Mouse (Mus musculus): ENCODE data around the gene Fmo4. TPM values are rescaled to one million over a fixed set of nuclear protein-coding genes. Genes with fewer than 3 reads are reported as not detected.

The Fmo4 gene
- polyA plus RNA-seq (2012; rRNA removed), result 10.2 and 14.2 TPM in 2 replicates

GRCm38 (mm10) chr1:162813836-162814156, at the start of gene Fmo4:
Fmo4 (minus strand) TSS chr1:162813972.

Other genes starting within 250 kb of the Fmo4 start
- gene Vamp4, start 243.5 kb downstream of the Fmo4 start, polyA plus RNA-seq (2012; rRNA removed), result 9.3 and 10.0 TPM in 2 replicates
- gene Myoc, start 174.8 kb downstream of the Fmo4 start, polyA plus RNA-seq (2012; rRNA removed), result 0.01 TPM in 1 of 2 replicates, not detected in the other
- not detected in 2 replicates for gene Myocos, start 155.8 kb downstream of the Fmo4 start, polyA plus RNA-seq (2012; rRNA removed)
- 7.6 and 9.8 TPM in 2 replicates for gene Prrc2c, start 73.4 kb downstream of the Fmo4 start, polyA plus RNA-seq (2012; rRNA removed)
- 172 TPM in 2 replicates for gene Fmo1, start 52.6 kb upstream of the Fmo4 start, polyA plus RNA-seq (2012; rRNA removed)
- 0.41 and 0.65 TPM in 2 replicates for gene Fmo2, start 84.8 kb upstream of the Fmo4 start, polyA plus RNA-seq (2012; rRNA removed)
- not detected in 2 replicates for gene Fmo6, start 123.5 kb upstream of the Fmo4 start, polyA plus RNA-seq (2012; rRNA removed)
- 0.01 and 0.02 TPM in 2 replicates for gene Fmo3, start 170.6 kb upstream of the Fmo4 start, polyA plus RNA-seq (2012; rRNA removed)